Mouse (Mus musculus) midbrain, embryonic 10.5 days (tissue): Measurements from ENCODE around the gene Ak1. TPM values are rescaled to one million over a fixed set of nuclear protein-coding genes. Genes with fewer than 3 reads are reported as not detected.

ENCODE experiments used
- DNase-seq: peaks from one replicate; pipeline ENCODE4 v3.0.0-alpha.2; 2017; ENCODE audit warnings: low spot score
- H3K27ac ChIP-seq: fragments of 300-500 bp; sonication (generic); replicated peaks from 2 replicates; pipeline ENCODE4 v1.5.1; 2016; ENCODE audit warnings: mild to moderate bottlenecking
- H3K27me3 ChIP-seq: fragments of 300-500 bp; sonication (generic); 2 replicates; pipeline ENCODE4 v1.6.1; 2016; ENCODE audit warnings: low read depth, mild to moderate bottlenecking; ENCODE audit not compliant: poor library complexity, severe bottlenecking
- H3K36me3 ChIP-seq: fragments of 300-500 bp; sonication (generic); 2 replicates; pipeline ENCODE4 v1.6.1; 2016; ENCODE audit warnings: mild to moderate bottlenecking, moderate library complexity
- H3K4me1 ChIP-seq: fragments of 300-500 bp; sonication (generic); 2 replicates; pipeline ENCODE4 v1.6.1; 2016
- H3K4me3 ChIP-seq: fragments of 300-500 bp; sonication (generic); 2 replicates; pipeline ENCODE4 v1.5.1; 2016; ENCODE audit warnings: mild to moderate bottlenecking, moderate library complexity
- H3K9me3 ChIP-seq: fragments of 300-500 bp; sonication (generic); replicated peaks from 2 replicates; pipeline ENCODE4 v1.6.1; 2016; ENCODE audit warnings: mild to moderate bottlenecking
- WGBS: fragments of 180-500 bp; shearing (Covaris S2); methylation state at CpG from one replicate; pipeline ENCODE4 v1.1.7; 2016; 5-methylcytosine and 5-hydroxymethylcytosine counted together
- microRNA counts: library from miRNA; unstranded; fragments of <30 nt; microRNA quantifications from one replicate; lab custom pipeline; 2017
- microRNA-seq: library from miRNA; unstranded; fragments of <30 nt; microRNA quantifications from one replicate; pipeline ENCODE4, GENCODE M21; 2017
- polyA plus RNA-seq: library from polyadenylated mRNA; unstranded; fragments of >200 nt; fragmentation: Nextera tagmentation; extraction: Ambion mirVana; gene quantifications from 2 replicates; pipeline ENCODE4 v1.2.1, GENCODE M21; 2016

Gene Ak1
- polyA plus RNA-seq, 1 experiment from 2014 or later = 26.4 TPM

DNA sequence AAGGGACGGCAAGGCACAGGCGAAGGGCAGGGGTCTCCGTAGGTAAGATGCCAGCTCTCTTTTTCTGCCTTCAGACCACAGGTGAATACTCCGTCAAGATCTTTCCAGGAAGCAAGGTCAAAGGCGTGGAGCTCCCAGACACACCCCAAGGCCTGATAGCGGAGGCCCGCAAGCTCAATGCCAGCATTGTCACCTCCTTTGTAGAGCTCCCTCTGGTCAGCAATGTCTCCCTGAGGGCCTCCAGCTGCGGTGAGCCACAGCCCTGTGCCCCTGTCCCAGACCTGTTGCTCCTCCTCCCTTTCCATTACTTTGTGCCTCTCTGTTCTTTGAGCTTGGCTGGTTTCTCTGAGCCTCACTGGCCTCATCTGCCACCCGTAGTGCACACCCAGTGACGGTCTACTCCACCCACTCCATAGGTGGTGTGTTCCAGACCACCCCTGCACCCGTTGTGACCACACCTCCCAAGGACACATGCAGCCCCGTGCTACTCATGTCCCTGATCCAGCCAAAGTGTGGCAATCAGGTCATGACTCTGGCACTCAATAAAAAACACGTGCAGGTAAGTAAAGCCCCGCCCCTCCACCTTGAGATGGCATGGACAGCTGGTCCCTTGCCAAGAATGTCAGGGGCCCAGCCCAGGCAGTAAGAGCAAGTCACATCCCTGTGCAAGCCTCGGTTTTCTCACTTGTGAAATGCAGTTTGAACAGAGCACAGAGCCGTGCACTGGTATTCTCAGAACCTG lies 51.8 kb downstream of the Ak1 start:
- Histone ChIP-seq H3K36me3 (no peaks in the 10 kb centered on the region), H3K4me3 (no peak overlapping the region), H3K4me1 (peaks cover 6% of the 10 kb centered on the region), H3K9me3 (no peaks in the 10 kb centered on the region), H3K27ac (no peak overlapping the region; the same call in 1 of the 2 replicates), H3K27me3 (no peaks in the 10 kb centered on the region)
- 87% methylated on average over 16 of the region's 16 CpGs for WGBS
- no peak for DNase-seq

- Histone ChIP-seq H3K27ac (no peak overlapping the region), H3K27me3 (no peaks in the 10 kb centered on the region), H3K4me3 (no peak overlapping the region), H3K9me3 (no peaks in the 10 kb centered on the region), H3K36me3 (peaks cover 9% of the 10 kb centered on the region; the same call in 1 of the 2 replicates), H3K4me1 (peaks cover 11% of the 10 kb centered on the region)
- no peak for DNase-seq
- 87% methylated on average over 3 of the region's 3 CpGs for WGBS
These were observed 55.3 kb downstream of the Ak1 start for GRCm38 (mm10) chr2:32676821-32677220.

- 93% methylated on average over 7 of the region's 7 CpGs for WGBS
- no peaks in the 10 kb centered on the region for H3K27me3 ChIP-seq
These were observed 56.1 kb downstream of the Ak1 start for GRCm38 (mm10) chr2:32677683-32678082.

DNA sequence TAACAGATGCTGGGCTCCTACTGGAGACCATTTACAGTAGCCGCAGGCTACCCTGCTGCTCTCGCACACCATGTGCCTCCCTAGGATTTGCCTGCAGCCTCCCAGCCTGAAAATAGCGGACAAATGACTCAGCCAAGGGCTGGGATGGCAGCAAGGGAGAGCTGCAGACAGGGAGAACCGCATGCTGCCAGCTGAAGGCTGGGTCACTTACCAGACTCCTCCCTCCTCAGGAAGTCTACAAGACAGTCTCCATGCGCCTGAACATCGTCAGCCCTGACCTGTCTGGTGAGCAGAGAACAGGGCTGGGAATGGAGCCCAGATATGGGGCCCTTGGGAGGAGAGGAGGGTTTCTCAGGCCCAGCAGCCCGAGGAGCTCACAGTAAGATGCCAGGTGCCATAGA lies 58.5 kb downstream of the Ak1 start:
- Histone ChIP-seq H3K4me3 (no peak overlapping the region), H3K27me3 (no peaks in the 10 kb centered on the region), H3K4me1 (peaks cover 13% of the 10 kb centered on the region), H3K9me3 (no peaks in the 10 kb centered on the region), H3K27ac (peak overlapping the region; percentile 53; the same call in 1 of the 2 replicates), H3K36me3 (peaks cover 41% of the 10 kb centered on the region)
- 67% methylated on average over 7 of the region's 7 CpGs for WGBS
- DNase-seq = no peak

More at GRCm38 (mm10) chr2:32677683-32678082, 56.1 kb downstream of the Ak1 start:
- no peak overlapping the region for H3K27ac ChIP-seq
- DNase-seq = no peak
- peaks cover 13% of the 10 kb centered on the region for H3K4me1 ChIP-seq
- H3K4me3 ChIP-seq = no peak overlapping the region
- no peaks in the 10 kb centered on the region for H3K9me3 ChIP-seq
- peaks cover 17% of the 10 kb centered on the region for H3K36me3 ChIP-seq

GRCm38 (mm10) chr2:32680961-32681650 lies 59.5 kb downstream of the Ak1 start:
- Histone ChIP-seq H3K27ac (peak overlapping the region; percentile 28; the same call in 1 of the 2 replicates), H3K9me3 (no peaks in the 10 kb centered on the region), H3K4me1 (peaks cover 13% of the 10 kb centered on the region), H3K4me3 (no peak overlapping the region), H3K36me3 (peaks cover 52% of the 10 kb centered on the region), H3K27me3 (no peaks in the 10 kb centered on the region)
- DNase-seq = no peak
- 90% methylated on average over 19 of the region's 19 CpGs for WGBS

- 63% methylated on average over 6 of the region's 6 CpGs for WGBS
- Histone ChIP-seq H3K27me3 (no peaks in the 10 kb centered on the region), H3K9me3 (no peaks in the 10 kb centered on the region), H3K4me1 (peaks cover 13% of the 10 kb centered on the region), H3K36me3 (peaks cover 58% of the 10 kb centered on the region), H3K27ac (no peak overlapping the region), H3K4me3 (no peak overlapping the region)
- DNase-seq = no peak
These were observed 60.2 kb downstream of the Ak1 start for GRCm38 (mm10) chr2:32681754-32682153.

DNA sequence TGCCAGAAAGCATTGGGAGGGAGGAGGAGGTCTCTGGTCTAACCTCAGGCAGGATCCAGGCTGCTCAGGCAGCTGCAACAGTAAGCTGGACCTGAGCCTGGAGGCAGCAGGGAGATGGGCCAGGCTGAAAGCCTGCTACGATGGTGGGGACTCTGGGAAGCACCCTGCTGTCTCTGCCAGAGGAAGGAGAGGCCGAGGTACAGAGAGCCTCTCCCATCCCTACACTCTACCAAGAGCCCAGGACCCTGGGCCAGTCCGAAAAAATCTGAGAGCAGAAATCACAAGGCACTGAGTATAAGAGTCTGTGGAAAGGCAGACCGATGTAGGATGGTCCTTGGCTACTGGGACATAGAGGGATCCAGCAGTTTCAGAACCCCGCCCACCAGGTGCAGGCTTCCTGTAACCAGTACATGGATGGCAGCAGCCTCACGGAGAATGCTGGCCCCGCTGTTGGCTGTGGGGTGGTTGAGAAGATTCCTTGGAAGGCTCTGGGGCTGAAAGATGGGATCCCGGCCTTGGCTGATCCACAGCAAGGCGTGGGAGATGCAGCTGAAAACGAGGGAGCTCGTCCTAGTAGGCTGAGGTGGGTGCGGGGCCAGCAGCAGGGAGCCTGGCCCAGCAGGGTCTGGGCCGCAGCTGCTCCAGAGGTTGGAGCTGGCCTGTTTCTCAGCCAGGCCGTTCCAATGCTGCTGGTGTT lies 61.3 kb downstream of the Ak1 start:
- no peaks in the 10 kb centered on the region for H3K9me3 ChIP-seq
- peaks cover 69% of the 10 kb centered on the region for H3K36me3 ChIP-seq
- H3K4me1 ChIP-seq = peaks cover 13% of the 10 kb centered on the region
- no peaks in the 10 kb centered on the region for H3K27me3 ChIP-seq
- H3K27ac ChIP-seq = no peak overlapping the region
- H3K4me3 ChIP-seq = no peak overlapping the region
- 85% methylated on average over 14 of the region's 14 CpGs for WGBS
- DNase-seq = no peak

- Histone ChIP-seq H3K27me3 (no peaks in the 10 kb centered on the region), H3K9me3 (no peaks in the 10 kb centered on the region), H3K4me3 (no peak overlapping the region), H3K4me1 (peaks cover 13% of the 10 kb centered on the region), H3K36me3 (peaks cover 74% of the 10 kb centered on the region), H3K27ac (no peak overlapping the region)
- WGBS = 94% methylated on average over 10 of the region's 10 CpGs
- DNase-seq = no peak
These were observed 62.1 kb downstream of the Ak1 start for GRCm38 (mm10) chr2:32683701-32684100.

MicroRNA genes within 50 kb of the gene (microRNA counts, 519-probe panel; counts per million panel counts)
- not detected for microRNA mmu-miR-1954 (lab: Ali Mortazavi, UCI)

Small RNAs within 50 kb of the gene (microRNA-seq; reads per million reads assigned to microRNA genes)
- gene Gm47291 (not detected), gene Mir1954 (not detected)

Other genes with a start within 250 kb of the Ak1 start
- gene 1110008P14Rik, start 239.8 kb upstream of the Ak1 start, polyA plus RNA-seq = 39.4 and 44.3 TPM in 2 replicates
- gene Lcn2, start 233.5 kb upstream of the Ak1 start, polyA plus RNA-seq = 0.20 TPM in 1 of 2 replicates, not detected in the other
- gene Ptges2, start 225.9 kb upstream of the Ak1 start, polyA plus RNA-seq = 26.2 and 28.8 TPM in 2 replicates
- gene Naif1, start 171.3 kb upstream of the Ak1 start, polyA plus RNA-seq = 5.9 and 6.4 TPM in 2 replicates
- 29.2 and 35.7 TPM in 2 replicates for gene Slc25a25, start 170.3 kb upstream of the Ak1 start, polyA plus RNA-seq
- 6.8 and 7.9 TPM in 2 replicates for gene Fam102a, start 86.4 kb upstream of the Ak1 start, polyA plus RNA-seq
- gene Dpm2, start 50.9 kb upstream of the Ak1 start, polyA plus RNA-seq = 113 and 116 TPM in 2 replicates
- 1.9 and 2.8 TPM in 2 replicates for gene Pip5kl1, start 47.0 kb upstream of the Ak1 start, polyA plus RNA-seq
- 0.17 and 0.22 TPM in 2 replicates for gene 9430097D07Rik, start 46.1 kb upstream of the Ak1 start, polyA plus RNA-seq
- 15.9 and 17.1 TPM in 2 replicates for gene St6galnac4, start 34.7 kb upstream of the Ak1 start, polyA plus RNA-seq
- gene St6galnac6, start 22.0 kb upstream of the Ak1 start, polyA plus RNA-seq = 10.8 and 11.9 TPM in 2 replicates
- 25.6 and 29.2 TPM in 2 replicates for gene Eng, start 24.8 kb downstream of the Ak1 start, polyA plus RNA-seq
- gene Fpgs, start 82.4 kb downstream of the Ak1 start, polyA plus RNA-seq = 25.6 and 27.9 TPM in 2 replicates
- 119 and 132 TPM in 2 replicates for gene Cdk9, start 91.3 kb downstream of the Ak1 start, polyA plus RNA-seq
- 26.7 and 33.6 TPM in 2 replicates for gene Sh2d3c, start 99.3 kb downstream of the Ak1 start, polyA plus RNA-seq
- 0.94 and 2.1 TPM in 2 replicates for gene 6330409D20Rik, start 119.3 kb downstream of the Ak1 start, polyA plus RNA-seq
- 59.2 and 59.8 TPM in 2 replicates for gene Tor2a, start 135.5 kb downstream of the Ak1 start, polyA plus RNA-seq
- 0.31 TPM in 2 replicates for gene Ttc16, start 153.9 kb downstream of the Ak1 start, polyA plus RNA-seq
- 5.2 TPM in 2 replicates for gene Ptrh1, start 154.0 kb downstream of the Ak1 start, polyA plus RNA-seq
- 0.90 and 1.2 TPM in 2 replicates for gene Cfap157, start 162.7 kb downstream of the Ak1 start, polyA plus RNA-seq
- gene Stxbp1, start 225.5 kb downstream of the Ak1 start, polyA plus RNA-seq = 31.4 and 45.6 TPM in 2 replicates